In genomic region chr2:118663804-118664766, GRCm38 (mm10) we compare ENCODE assay signal across 8 mouse cellular contexts. TPM values are rescaled to one million over a fixed set of nuclear protein-coding genes. Genes with fewer than 3 reads are reported as not detected.
DNase-seq lines count a peak whose midpoint lies in the region; ATAC-seq and TF ChIP-seq lines count a peak whose summit lies in the region.

No protein-coding gene starts in this region.

- peaks cover 15% of the 10 kb centered on the region for H3K79me2 ChIP-seq in MEL (ENCODE audit: control insufficient read depth, insufficient read depth, low read length, poor library complexity)

- H3K27ac ChIP-seq in cerebellum, adult 2 months (ENCODE audit: insufficient read depth, low read length) = no peak overlapping the region
- peak overlapping the region; percentile 61 for H3K27ac ChIP-seq in MEL (ENCODE audit: control insufficient read depth, low read depth, low read length)
- no peak overlapping the region for H3K27ac ChIP-seq in kidney, embryonic 14.5 days (ENCODE audit: low read depth, low read length)

- 51% methylated on average over 19 of the region's 19 CpGs for WGBS in cerebellum, adult 2 months
- WGBS in kidney, embryonic 14.5 days = 56% methylated on average over 19 of the region's 19 CpGs

- peak overlapping the region; percentile 81 for H3K9ac ChIP-seq in MEL (ENCODE audit: control insufficient read depth, low read depth, low read length, poor library complexity, severe bottlenecking)
- peak overlapping the region; percentile 51; the same call in 1 of the 2 replicates for H3K9ac ChIP-seq in kidney, embryonic 14.5 days (ENCODE audit: low read depth, low read length)

- peak overlapping the region; percentile 44 for H3K4me3 ChIP-seq in cerebellum, adult 2 months (replicated peaks; ENCODE audit: insufficient read depth, low read depth, low read length)
- H3K4me3 ChIP-seq in MEL (ENCODE audit: control insufficient read depth in 1 of 2, insufficient read depth in 1 of 2, low read depth in 2 of 2, low read length in 2 of 2) = peak overlapping the region; percentile 68 to 94
- peak overlapping the region; percentile 40 for H3K4me3 ChIP-seq in kidney, embryonic 14.5 days (ENCODE audit: low read length)

- TF ChIP-seq EP300 in MEL (IDR thresholded peaks at IDR 0.05; ENCODE audit: low read depth in 1 of 2, low read length in 2 of 2) = 0 out of 4 replicates have a peak, but pooled peaks of 1 of the 2 experiments have one; percentile 2

- H3K27me3 ChIP-seq in cerebellum, adult 2 months (ENCODE audit: control insufficient read depth, insufficient read depth, low read length) = no peaks in the 10 kb centered on the region
- H3K27me3 ChIP-seq in MEL (ENCODE audit: control insufficient read depth in 1 of 2, insufficient read depth in 2 of 2, low read length in 2 of 2) = no peaks in the 10 kb centered on the region
- H3K27me3 ChIP-seq in kidney, embryonic 14.5 days (ENCODE audit: control insufficient read depth, insufficient read depth, low read length) = peaks cover 19% of the 10 kb centered on the region

- TF ChIP-seq CTCF in cerebellum, adult 2 months (IDR thresholded peaks at IDR 0.05; ENCODE audit: borderline replicate concordance, insufficient read depth, low read depth, low read length) = no peak
- no peak for TF ChIP-seq CTCF in MEL (IDR thresholded peaks at IDR 0.05 in 2 of 3, conservative IDR thresholded peaks at IDR 0.05 in 1 of 3; ENCODE audit: control insufficient read depth in 1 of 3, insufficient read depth in 1 of 3, low read depth in 2 of 3, low read length in 3 of 3, poor library complexity in 1 of 3, severe bottlenecking in 1 of 3)

- DNase-seq in cerebellum, adult 2 months = peak; percentile 16 to 28
- DNase-seq in MEL (ENCODE audit: low read depth, low spot score) = peak; percentile 49
- DNase-seq in heart, adult 8-10 months (ENCODE audit: low spot score) = peak; percentile 44
- DNase-seq in lung, postnatal 25 days (ENCODE audit: low spot score) = peak; percentile 57
- DNase-seq in testis, postnatal 10 days (ENCODE audit: low spot score) = peak; percentile 64
- DNase-seq in gastrocnemius, adult 8-10 months (ENCODE audit: low spot score in 2 of 2) = no peak

- peaks cover 4% of the 10 kb centered on the region; the same call in 1 of the 2 replicates for H3K4me1 ChIP-seq in cerebellum, adult 2 months (ENCODE audit: control insufficient read depth, insufficient read depth, low read length)
- peaks cover 19 to 32% of the 10 kb centered on the region in 2 experiments for H3K4me1 ChIP-seq in MEL (ENCODE audit: control insufficient read depth in 1 of 2, insufficient read depth in 2 of 2, low read length in 2 of 2)
- H3K4me1 ChIP-seq in kidney, embryonic 14.5 days (ENCODE audit: control insufficient read depth, insufficient read depth, low read length) = peaks cover 14% of the 10 kb centered on the region

- H3K9me3 ChIP-seq in MEL (replicated peaks; ENCODE audit: insufficient read depth, low read length) = no peaks in the 10 kb centered on the region
- H3K9me3 ChIP-seq in kidney, embryonic 14.5 days (ENCODE audit: control insufficient read depth, low read length) = no peaks in the 10 kb centered on the region

- TF ChIP-seq POLR2A in cerebellum, adult 2 months (IDR thresholded peaks at IDR 0.05; ENCODE audit: borderline replicate concordance, insufficient read depth, low read length) = no peak
- TF ChIP-seq POLR2A in MEL (IDR thresholded peaks at IDR 0.05; ENCODE audit: control insufficient read depth in 1 of 2, insufficient read depth in 1 of 2, low read depth in 1 of 2, low read length in 2 of 2, poor library complexity in 1 of 2) = no peak; a peak in 1 of 4 replicates

- H3K36me3 ChIP-seq in MEL (ENCODE audit: control insufficient read depth in 1 of 2, insufficient read depth in 2 of 2, low read length in 2 of 2) = peaks cover 0 to 25% of the 10 kb centered on the region in 2 experiments; a peak in 2 of 4 replicates
- H3K36me3 ChIP-seq in kidney, embryonic 14.5 days (ENCODE audit: control insufficient read depth, insufficient read depth, low read length) = no peaks in the 10 kb centered on the region

- no peak for ATAC-seq in cerebellum, adult (ENCODE audit: insufficient number of reproducible peaks, low FRiP score, low TSS enrichment)
- ATAC-seq in kidney, embryonic 14.5 days (ENCODE audit: low FRiP score, low TSS enrichment) = peak; percentile 22; the same call in 1 of the 2 replicates

- no peak for TF ChIP-seq RAD21 in MEL (IDR thresholded peaks at IDR 0.05; ENCODE audit: low read depth, low read length)

- peak overlapping the region; percentile 74 for H3K4me2 ChIP-seq in kidney, embryonic 14.5 days (replicated peaks; ENCODE audit: low read depth, low read length)

TF ChIP-seq in MEL, 35 proteins besides CTCF, POLR2A, EP300 and RAD21 (continues in another document):
- TF ChIP-seq RCOR1 (IDR thresholded peaks at IDR 0.05; ENCODE audit: low read depth, low read length) (no peak), TAL1 (IDR thresholded peaks at IDR 0.05; ENCODE audit: low read length) (no peak), ELF1 (IDR thresholded peaks at IDR 0.05; ENCODE audit: low read depth, low read length) (0 out of 2 replicates have a peak, but pooled peaks have one; percentile 3), BHLHE40 (IDR thresholded peaks at IDR 0.05; ENCODE audit: borderline replicate concordance, low read depth, low read length) (no peak), MAZ (IDR thresholded peaks at IDR 0.05; ENCODE audit: low read depth, low read length) (no peak), POLR2AphosphoS2 (IDR thresholded peaks at IDR 0.05; ENCODE audit: low read length) (no peak), E2F4 (IDR thresholded peaks at IDR 0.05; ENCODE audit: borderline replicate concordance, low read depth, low read length) (no peak), GATA1 (IDR thresholded peaks at IDR 0.05; ENCODE audit: low read depth, low read length) (no peak), ZC3H11A (IDR thresholded peaks at IDR 0.05; ENCODE audit: low read depth, low read length) (no peak), MAX (IDR thresholded peaks at IDR 0.05; ENCODE audit: low read length) (peak; percentile 83), HCFC1 (IDR thresholded peaks at IDR 0.05; ENCODE audit: low read depth, low read length) (no peak), TCF12 (IDR thresholded peaks at IDR 0.05; ENCODE audit: low read depth, low read length) (no peak), MXI1 (IDR thresholded peaks at IDR 0.05; ENCODE audit: low read depth, low read length) (peak; percentile 98), GABPA (IDR thresholded peaks at IDR 0.05; ENCODE audit: low read depth, low read length) (no peak), ETS1 (IDR thresholded peaks at IDR 0.05; ENCODE audit: low read depth, low read length) (no peak), MAFK (IDR thresholded peaks at IDR 0.05; ENCODE audit: borderline replicate concordance, low read depth, low read length) (no peak), POLR2AphosphoS5 (IDR thresholded peaks at IDR 0.05; ENCODE audit: borderline replicate concordance, low read depth, low read length) (no peak), MEF2A (IDR thresholded peaks at IDR 0.05; ENCODE audit: extremely low read depth, insufficient replicate concordance, low read depth, low read length, poor library complexity, severe bottlenecking) (no peak), ZMIZ1 (IDR thresholded peaks at IDR 0.05; ENCODE audit: low read depth, low read length) (no peak), JUND (IDR thresholded peaks at IDR 0.05; ENCODE audit: low read depth, low read length) (no peak), NRF1 (IDR thresholded peaks at IDR 0.05; ENCODE audit: insufficient read depth, low read depth, low read length, poor library complexity, severe bottlenecking) (0 out of 2 replicates have a peak, but pooled peaks have one; percentile 12), CHD2 (IDR thresholded peaks at IDR 0.05; ENCODE audit: low read length) (no peak), NELFE (IDR thresholded peaks at IDR 0.05; ENCODE audit: low read depth, low read length) (peak; percentile 4; the same call in 1 of the 2 replicates), USF2 (IDR thresholded peaks at IDR 0.05; ENCODE audit: borderline replicate concordance in 1 of 2, insufficient read depth in 1 of 2, low read depth in 1 of 2, low read length in 2 of 2) (no peak), TBP (IDR thresholded peaks at IDR 0.05; ENCODE audit: low read depth, low read length) (no peak), ZNF384 (IDR thresholded peaks at IDR 0.05; ENCODE audit: low read depth, low read length) (no peak), SMC3 (IDR thresholded peaks at IDR 0.05; ENCODE audit: low read depth, low read length) (no peak), MYC (IDR thresholded peaks at IDR 0.05; ENCODE audit: low read depth, low read length) (peak; percentile 86), ZKSCAN1 (IDR thresholded peaks at IDR 0.05; ENCODE audit: low read depth, low read length) (no peak), UBTF (IDR thresholded peaks at IDR 0.05; ENCODE audit: borderline replicate concordance, insufficient read depth, low read depth, low read length) (no peak), KAT2A (conservative IDR thresholded peaks at IDR 0.05; ENCODE audit: low read depth, low read length) (no peak), USF1 (IDR thresholded peaks at IDR 0.05; ENCODE audit: low read depth, low read length) (0 out of 2 replicates have a peak, but pooled peaks have one; percentile 3), SIN3A (IDR thresholded peaks at IDR 0.05; ENCODE audit: low read length) (peak; percentile 74; the same call in 1 of the 2 replicates), MYB (IDR thresholded peaks at IDR 0.05; ENCODE audit: low read depth, low read length) (no peak)

RNA-seq across cellular contexts. Expression of gene Pak6, which starts 1.0 kb away (rescaled TPM):
- 5.6 and 6.4 TPM in 2 replicates for polyA plus RNA-seq in cerebellum, adult 2 months (2012; rRNA removed)
- 14.2 and 25.4 TPM in 2 replicates for total RNA-seq in MEL (2012; rRNA removed)
- 10 to 100 TPM in 1 of 2 experiments, not detected in 1; 25.9 TPM for polyA plus RNA-seq in MEL (2012; ENCODE audit: insufficient read depth in 1 of 2, insufficient read length in 2 of 2, low read depth in 1 of 2, low replicate concordance in 2 of 2, missing spikeins in 1 of 2)
- 10 to 100 TPM in 3 of 4 experiments, 1 to 10 TPM in 1; 7.5 to 13.4 (median 11.4) TPM for total RNA-seq in heart, adult 8-10 months (2022)
- polyA plus RNA-seq in kidney, embryonic 14.5 days (2014; fragmentation: Nextera tagmentation; extraction: Ambion mirVana) = 0.54 and 0.90 TPM in 2 replicates
- not detected for total RNA-seq in gastrocnemius, adult 8-10 months (2022)

RNA-seq across cellular contexts. Expression of gene Ankrd63, which starts 39.7 kb away (rescaled TPM):
- 0.41 and 0.82 TPM in 2 replicates for polyA plus RNA-seq in cerebellum, adult 2 months (2012; rRNA removed)
- total RNA-seq in MEL (2012; rRNA removed) = 0.08 and 0.10 TPM in 2 replicates
- under 1 TPM in 1 of 2 experiments, not detected in 1; 0.53 TPM for polyA plus RNA-seq in MEL (2012; ENCODE audit: insufficient read depth in 1 of 2, insufficient read length in 2 of 2, low read depth in 1 of 2, low replicate concordance in 2 of 2, missing spikeins in 1 of 2)
- 1 to 10 TPM; 1.0 to 3.1 (median 1.7) TPM for total RNA-seq in heart, adult 8-10 months (2022)
- polyA plus RNA-seq in kidney, embryonic 14.5 days (2014; fragmentation: Nextera tagmentation; extraction: Ambion mirVana) = 0.24 and 0.65 TPM in 2 replicates
- total RNA-seq in gastrocnemius, adult 8-10 months (2022) = not detected

Comparison
In these comparisons a context has a peak if more than half of its experiments do, and no peak if none do; other contexts are left out.
1. DNase-seq: peak in cerebellum, adult 2 months (2 of 2), MEL (single experiment), heart, adult 8-10 months (single experiment), lung, postnatal 25 days (single experiment) and testis, postnatal 10 days (single experiment); none in gastrocnemius, adult 8-10 months (0 of 2).
2. RNA of gene Pak6, which starts 1.0 kb away (total RNA-seq): 14.2 to 25.4 TPM in MEL and 7.5 to 13.4 TPM in heart, adult 8-10 months; not detected in gastrocnemius, adult 8-10 months; every median in the first group is over 4 times any median in the second.
3. Peak in every context shown above with its lines, with median percentiles within 50 percentile points of each other: H3K4me3 ChIP-seq.